Mouse (Mus musculus) CH12.LX (cell line): ENCODE data around the gene Cish. TPM values are rescaled to one million over a fixed set of nuclear protein-coding genes. Genes with fewer than 3 reads are reported as not detected.
A peak's percentile ranks its signal among the peaks of the same experiment; 100 is the strongest.

Experiments
- DNase-seq: peaks from one replicate; pipeline ENCODE4 v3.0.0-alpha.2; 2013; ENCODE audit errors: extremely low read depth
- H3K27ac ChIP-seq: 2 replicates; pipeline ENCODE4 v1.5.1; 2012; ENCODE audit warnings: low read depth, mild to moderate bottlenecking, control low read depth, moderate library complexity; ENCODE audit not compliant: insufficient read depth
- H3K27me3 ChIP-seq: replicated peaks from 2 replicates; pipeline ENCODE3; 2012; ENCODE audit warnings: inconsistent platforms
- H3K36me3 ChIP-seq, 2 experiments: replicated peaks in 1 of 2; 2 replicates each; pipeline versions ENCODE3 to v1.6.1; 2012; ENCODE audit warnings: inconsistent platforms in 1 of 2, low read length in 1 of 2, mild to moderate bottlenecking in 1 of 2, mixed read lengths in 1 of 2, moderate library complexity in 1 of 2; ENCODE audit not compliant: control insufficient read depth in 1 of 2, insufficient read depth in 1 of 2
- H3K4me1 ChIP-seq, 2 experiments: 2 replicates each; pipeline ENCODE4 v1.6.1; 2012; ENCODE audit warnings: inconsistent platforms in 1 of 2, moderate library complexity in 1 of 2; ENCODE audit not compliant: insufficient read depth in 2 of 2, control insufficient read depth in 1 of 2
- H3K4me2 ChIP-seq: 2 replicates; pipeline ENCODE4 v1.6.1; 2012; ENCODE audit warnings: low read depth, mild to moderate bottlenecking, control low read depth; ENCODE audit not compliant: poor library complexity, insufficient read depth, severe bottlenecking
- H3K4me3 ChIP-seq, 3 experiments: fragments of 150-350 bp in 1 of 3; sonication (generic) in 1 of 3; replicated peaks in 1 of 3; 2 replicates each; pipeline versions ENCODE3 to v1.5.1; 2011 to 2012; ENCODE audit warnings: low read depth in 2 of 3, low read length in 2 of 3, mild to moderate bottlenecking in 2 of 3, moderate library complexity in 2 of 3, control low read depth in 1 of 3, improper control_type of control experiment in 1 of 3, inconsistent platforms in 1 of 3, mixed read lengths in 1 of 3; ENCODE audit not compliant: poor library complexity in 1 of 3
- H3K79me2 ChIP-seq: replicated peaks from 2 replicates; pipeline ENCODE4 v1.6.1; 2012; ENCODE audit warnings: mild to moderate bottlenecking, moderate library complexity; ENCODE audit not compliant: control insufficient read depth, poor library complexity, insufficient read depth, severe bottlenecking; ENCODE audit errors: extremely low read depth
- H3K9ac ChIP-seq: 2 replicates; pipeline ENCODE4 v1.6.1; 2012; ENCODE audit warnings: low read depth, mild to moderate bottlenecking, control low read depth, moderate library complexity; ENCODE audit not compliant: insufficient read depth
- H3K9me3 ChIP-seq: replicated peaks from 2 replicates; pipeline ENCODE3; 2012; ENCODE audit warnings: low read length, inconsistent platforms, mixed read lengths
- CHD1 ChIP-seq: IDR thresholded peaks from 2 replicates; pipeline ENCODE4 v1.6.1; 2012; ENCODE audit warnings: low read depth, low read length, improper control_type of control experiment, inconsistent platforms
- CHD2 ChIP-seq: IDR thresholded peaks from 2 replicates; pipeline ENCODE4 v1.6.1; 2011; ENCODE audit warnings: low read length, improper control_type of control experiment
- CTCF ChIP-seq, 2 experiments: IDR thresholded peaks in 1 of 2; conservative IDR thresholded peaks in 1 of 2; 2 replicates each; pipeline ENCODE4 v1.5.1; 2011 to 2012; ENCODE audit warnings: low read depth in 2 of 2, low read length in 2 of 2, improper control_type of control experiment in 1 of 2, inconsistent platforms in 1 of 2, mild to moderate bottlenecking in 1 of 2, moderate library complexity in 1 of 2
- E2F4 ChIP-seq: IDR thresholded peaks from 2 replicates; pipeline ENCODE4 v1.6.1; 2011; ENCODE audit warnings: low read depth, low read length, improper control_type of control experiment; ENCODE audit not compliant: insufficient replicate concordance
- ETS1 ChIP-seq: conservative IDR thresholded peaks from 2 replicates; pipeline ENCODE4 v1.6.1; 2012; ENCODE audit warnings: low read depth, mild to moderate bottlenecking, inconsistent platforms, low read length, improper control_type of control experiment, moderate library complexity
- GABPA ChIP-seq: IDR thresholded peaks from 2 replicates; pipeline ENCODE4 v1.6.1; 2012; ENCODE audit warnings: low read depth, low read length, improper control_type of control experiment, inconsistent platforms; ENCODE audit not compliant: insufficient replicate concordance
- HCFC1 ChIP-seq: IDR thresholded peaks from 2 replicates; pipeline ENCODE4 v1.6.1; 2012; ENCODE audit warnings: low read depth, mild to moderate bottlenecking, inconsistent platforms, low read length, improper control_type of control experiment
- IRF4 ChIP-seq: IDR thresholded peaks from 2 replicates; pipeline ENCODE4 v1.6.1; 2014; ENCODE audit warnings: low read depth, mild to moderate bottlenecking, inconsistent platforms, low read length, improper control_type of control experiment
- JUN ChIP-seq: IDR thresholded peaks from 2 replicates; pipeline ENCODE4 v1.6.1; 2011; ENCODE audit warnings: low read depth, mild to moderate bottlenecking, low read length, improper control_type of control experiment, moderate library complexity; ENCODE audit not compliant: insufficient read depth
- JUND ChIP-seq: conservative IDR thresholded peaks from 2 replicates; pipeline ENCODE4 v1.6.1; 2011; ENCODE audit warnings: low read depth, low read length, improper control_type of control experiment
- MAZ ChIP-seq: IDR thresholded peaks from 2 replicates; pipeline ENCODE4 v1.6.1; 2012; ENCODE audit warnings: low read depth, mild to moderate bottlenecking, inconsistent platforms, low read length, improper control_type of control experiment, moderate library complexity
- MEF2A ChIP-seq: IDR thresholded peaks from 2 replicates; pipeline ENCODE4 v1.6.1; 2014; ENCODE audit warnings: low read depth, mild to moderate bottlenecking, inconsistent platforms, low read length, improper control_type of control experiment, borderline replicate concordance
- MYC ChIP-seq: IDR thresholded peaks from 2 replicates; pipeline ENCODE4 v1.6.1; 2011; ENCODE audit warnings: low read depth, mild to moderate bottlenecking, improper control_type of control experiment, low read length
- NELFE ChIP-seq: IDR thresholded peaks from 2 replicates; pipeline ENCODE4 v1.6.1; 2011; ENCODE audit warnings: low read depth, low read length, improper control_type of control experiment
- NRF1 ChIP-seq: IDR thresholded peaks from 2 replicates; pipeline ENCODE4 v1.6.1; 2014; ENCODE audit warnings: low read depth, mild to moderate bottlenecking, inconsistent platforms, low read length, improper control_type of control experiment, moderate library complexity
- PAX5 ChIP-seq: IDR thresholded peaks from 2 replicates; pipeline ENCODE4 v1.6.1; 2012; ENCODE audit warnings: low read length, inconsistent platforms, mixed read lengths
- POLR2A ChIP-seq: IDR thresholded peaks from 2 replicates; pipeline ENCODE4 v1.6.1; 2011; ENCODE audit warnings: low read depth, mild to moderate bottlenecking, improper control_type of control experiment, low read length
- RAD21 ChIP-seq: IDR thresholded peaks from 2 replicates; pipeline ENCODE4 v1.6.1; 2011; ENCODE audit warnings: low read depth, mild to moderate bottlenecking, low read length, improper control_type of control experiment, moderate library complexity
- RCOR1 ChIP-seq: conservative IDR thresholded peaks from 2 replicates; pipeline ENCODE4 v1.6.1; 2012; ENCODE audit warnings: low read depth, mild to moderate bottlenecking, inconsistent platforms, low read length, improper control_type of control experiment
- SMC3 ChIP-seq: IDR thresholded peaks from 2 replicates; pipeline ENCODE4 v1.6.1; 2011; ENCODE audit warnings: low read depth, low read length, improper control_type of control experiment
- TBP ChIP-seq: conservative IDR thresholded peaks from 2 replicates; pipeline ENCODE4 v1.6.1; 2011; ENCODE audit warnings: low read depth, low read length, improper control_type of control experiment
- UBTF ChIP-seq: IDR thresholded peaks from 2 replicates; pipeline ENCODE4 v1.6.1; 2012; ENCODE audit warnings: low read depth, mild to moderate bottlenecking, inconsistent platforms, low read length, improper control_type of control experiment, moderate library complexity
- USF2 ChIP-seq: conservative IDR thresholded peaks from 2 replicates; pipeline ENCODE4 v1.6.1; 2011; ENCODE audit warnings: low read depth, low read length, improper control_type of control experiment
- ZC3H11A ChIP-seq: IDR thresholded peaks from 2 replicates; pipeline ENCODE4 v1.6.1; 2012; ENCODE audit warnings: low read depth, mild to moderate bottlenecking, inconsistent platforms, low read length, improper control_type of control experiment
- ZMIZ1 ChIP-seq: IDR thresholded peaks from 2 replicates; pipeline ENCODE4 v1.6.1; 2012; ENCODE audit warnings: low read depth, mild to moderate bottlenecking, inconsistent platforms, low read length, improper control_type of control experiment
- dilution Hi-C: fragments of 300-500 bp; cut with MboI; formaldehyde crosslinking; loops from 2 replicates; pipeline ENCODE4 v1.14.3; 2020; ENCODE audit warnings: low sequenced_read_pairs; ENCODE audit not compliant: extremely low pct_unique_long_range_greater_than_20kb, extremely low pct_ligation_motif_present
- in situ Hi-C: fragments of 300-500 bp; cut with MboI; formaldehyde crosslinking; loops from 3 replicates; pipeline ENCODE4 v1.14.3; 2019; ENCODE audit warnings: low sequenced_read_pairs, low pct_ligation_motif_present, low pct_unique_long_range_greater_than_20kb, mixed read lengths
- polyA plus RNA-seq: library from polyadenylated mRNA; unstranded; fragments of >175 nt; gene quantifications from 2 replicates; pipeline ENCODE4 v1.2.1, GENCODE M21; 2012; ENCODE audit warnings: low read depth; ENCODE audit not compliant: insufficient read length
- total RNA-seq, 2 experiments: library from RNA; depleted of rRNA; stranded (reverse); fragments of 300-350 nt in 1 of 2; fragments of >200 nt in 1 of 2; gene quantifications; 2 replicates each; pipeline ENCODE4 v1.2.3; 2012 to 2014

Gene Cish
- total and polyA plus RNA-seq, 3 experiments = 0.43 to 4.6 (median 3.5) TPM

GRCm38 (mm10) chr9:107289211-107290076, 6.4 kb upstream of the Cish start, which contains the start of gene Mapkapk3 (continued):
- TF ChIP-seq RCOR1 = 0 out of 2 replicates have a peak, but pooled peaks have one; percentile 33

GRCm38 (mm10) chr9:107290897-107291296, 4.9 kb upstream of the Cish start:
- in situ Hi-C loops (loop anchor here (10.0 to 25.0 kb wide), 2 partner anchors 316 to 629 kb away; partner anchors contain the start of gene Grm2), dilution Hi-C loops (no loop called here)
- Histone ChIP-seq H3K4me3 (no peak overlapping the region), H3K36me3 (peaks cover 6 to 19% of the 10 kb centered on the region in 2 experiments), H3K9me3 (no peaks in the 10 kb centered on the region), H3K27me3 (peaks cover 8% of the 10 kb centered on the region), H3K79me2 (no peaks in the 10 kb centered on the region), H3K4me2 (no peak overlapping the region), H3K9ac (no peak overlapping the region), H3K27ac (no peak overlapping the region), H3K4me1 (peaks cover 11 to 46% of the 10 kb centered on the region in 2 experiments; a peak in 3 of 4 replicates)
- TF ChIP-seq NRF1 = no peak
- TF ChIP-seq IRF4 = peak; percentile 56; the same call in 1 of the 2 replicates
- TF ChIP-seq ZC3H11A = peak; percentile 66
- TF ChIP-seq E2F4 = no peak
- peak; percentile 90 for TF ChIP-seq SMC3
- no peak for TF ChIP-seq JUND
- peak; percentile 46; the same call in 1 of the 2 replicates for TF ChIP-seq MEF2A
- TF ChIP-seq POLR2A = no peak
- no peak for TF ChIP-seq CHD1
- no peak for TF ChIP-seq HCFC1
- TF ChIP-seq UBTF = no peak
- TF ChIP-seq CHD2 = no peak
- peak; percentile 50 for TF ChIP-seq NELFE
- peak; percentile 93 to 98 for TF ChIP-seq CTCF (conservative IDR thresholded peaks at IDR 0.05 in 1 of 2, IDR thresholded peaks at IDR 0.05 in 1 of 2; ENCODE audit: low read depth in 2 of 2, low read length in 2 of 2)
- TF ChIP-seq RAD21 = peak; percentile 100
- TF ChIP-seq PAX5 = no peak
- peak; percentile 72 for DNase-seq

- in situ Hi-C loops (loop anchor here (10.0 to 25.0 kb wide), 2 partner anchors 319 to 632 kb away; partner anchors contain the start of gene Grm2), dilution Hi-C loops (no loop called here)
- peaks cover 22 to 31% of the 10 kb centered on the region in 2 experiments for H3K4me1 ChIP-seq
- no peak overlapping the region for H3K4me3 ChIP-seq
- H3K27me3 ChIP-seq = peaks cover 8% of the 10 kb centered on the region
- H3K36me3 ChIP-seq = no peaks in the 10 kb centered on the region
- no peak overlapping the region for H3K9ac ChIP-seq
- no peak overlapping the region for H3K4me2 ChIP-seq
- H3K27ac ChIP-seq = no peak overlapping the region
- DNase-seq = peak; percentile 81
- H3K9me3 ChIP-seq = no peaks in the 10 kb centered on the region
- peaks cover 5% of the 10 kb centered on the region for H3K79me2 ChIP-seq
- TF ChIP-seq RCOR1 = no peak
- TF ChIP-seq CHD2 = no peak
- TF ChIP-seq ETS1 = no peak
- peak; percentile 24; the same call in 1 of the 2 replicates for TF ChIP-seq IRF4
- TF ChIP-seq GABPA = no peak
- TF ChIP-seq ZC3H11A = peak; percentile 99
- TF ChIP-seq RAD21 = peak; percentile 99
- TF ChIP-seq CHD1 = no peak
- TF ChIP-seq HCFC1 = no peak
- TF ChIP-seq NELFE = peak; percentile 58; the same call in 1 of the 2 replicates
- TF ChIP-seq SMC3 = peak; percentile 100
- no peak for TF ChIP-seq NRF1
- TF ChIP-seq JUN = no peak
- no peak for TF ChIP-seq TBP
- TF ChIP-seq ZMIZ1 = no peak
- TF ChIP-seq MAZ = peak; percentile 76; the same call in 1 of the 2 replicates
- no peak for TF ChIP-seq USF2
- no peak for TF ChIP-seq MYC
- TF ChIP-seq JUND = no peak
Measured at GRCm38 (mm10) chr9:107294249-107294648, 1.6 kb upstream of the Cish start.
